Mouse (Mus musculus): ENCODE measurements around the gene Tspan3. TPM values are rescaled to one million over a fixed set of nuclear protein-coding genes. Genes with fewer than 3 reads are reported as not detected.
A peak's percentile ranks its signal among the peaks of the same experiment; 100 is the strongest.

Tspan3 gene
- total RNA-seq, 1 experiment from 2014 or later = 102 TPM

DNA sequence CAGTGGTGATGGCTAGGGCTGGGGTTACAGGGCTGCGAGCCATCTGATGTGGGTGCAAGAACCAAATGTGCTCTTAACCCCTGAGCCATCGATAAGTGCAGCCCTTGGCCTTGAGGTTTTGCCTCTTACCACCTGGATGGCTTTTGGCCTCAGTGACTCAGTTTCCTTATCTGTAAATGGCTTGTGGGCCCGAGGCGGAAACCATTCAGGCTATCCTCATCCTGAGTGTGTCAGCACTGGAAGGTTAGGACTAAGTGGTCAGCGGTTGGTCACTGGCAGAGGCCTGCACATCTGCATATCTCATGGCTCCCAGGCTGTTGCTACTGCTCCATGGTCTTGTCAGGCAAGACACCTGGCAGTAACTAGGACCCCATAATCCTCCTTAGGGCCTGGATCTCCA is 47.2 kb downstream of the Tspan3 start:
- no peak for DNase-seq

DNA sequence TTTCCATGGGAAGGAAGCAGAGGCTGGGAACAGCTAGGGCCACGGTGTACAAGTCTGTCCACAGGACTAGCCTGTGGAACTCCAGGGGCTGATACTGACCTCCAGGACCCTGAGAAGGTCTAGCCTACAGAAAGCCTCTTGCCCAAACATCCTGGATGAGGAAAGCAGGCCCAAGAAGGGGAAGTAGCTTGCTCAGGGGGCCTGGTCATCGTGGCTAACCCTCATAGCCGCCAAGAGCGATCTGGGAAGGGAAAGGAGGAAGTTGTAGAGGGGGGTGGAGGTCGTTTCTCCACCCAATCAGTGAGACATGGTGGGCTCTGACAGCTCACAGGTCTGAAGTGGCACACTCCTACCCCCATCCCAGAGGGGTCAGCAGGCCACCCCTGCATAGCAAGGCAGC is 57.1 kb downstream of the Tspan3 start:
- DNase-seq = no peak

DNA sequence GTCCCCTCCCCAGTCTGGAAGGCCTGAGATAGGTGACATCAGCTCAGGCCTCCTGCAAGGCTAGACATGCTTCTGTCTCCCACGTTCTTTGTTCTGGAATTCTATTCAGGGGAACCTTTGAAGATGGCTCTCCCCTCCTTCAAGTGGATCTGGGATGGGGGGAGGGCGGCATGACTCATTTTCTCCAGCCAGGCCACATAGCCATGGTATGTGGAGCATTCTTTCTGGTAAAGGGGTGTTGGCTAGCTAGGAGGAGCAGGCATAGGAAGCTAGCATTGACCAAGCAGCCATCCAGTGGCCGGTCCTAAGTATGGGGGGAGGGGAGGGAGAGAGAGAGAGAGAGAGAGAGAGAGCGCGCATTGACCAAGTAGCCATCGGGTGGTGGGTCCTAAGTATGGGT is 57.8 kb downstream of the Tspan3 start:
- DNase-seq = no peak

DNA sequence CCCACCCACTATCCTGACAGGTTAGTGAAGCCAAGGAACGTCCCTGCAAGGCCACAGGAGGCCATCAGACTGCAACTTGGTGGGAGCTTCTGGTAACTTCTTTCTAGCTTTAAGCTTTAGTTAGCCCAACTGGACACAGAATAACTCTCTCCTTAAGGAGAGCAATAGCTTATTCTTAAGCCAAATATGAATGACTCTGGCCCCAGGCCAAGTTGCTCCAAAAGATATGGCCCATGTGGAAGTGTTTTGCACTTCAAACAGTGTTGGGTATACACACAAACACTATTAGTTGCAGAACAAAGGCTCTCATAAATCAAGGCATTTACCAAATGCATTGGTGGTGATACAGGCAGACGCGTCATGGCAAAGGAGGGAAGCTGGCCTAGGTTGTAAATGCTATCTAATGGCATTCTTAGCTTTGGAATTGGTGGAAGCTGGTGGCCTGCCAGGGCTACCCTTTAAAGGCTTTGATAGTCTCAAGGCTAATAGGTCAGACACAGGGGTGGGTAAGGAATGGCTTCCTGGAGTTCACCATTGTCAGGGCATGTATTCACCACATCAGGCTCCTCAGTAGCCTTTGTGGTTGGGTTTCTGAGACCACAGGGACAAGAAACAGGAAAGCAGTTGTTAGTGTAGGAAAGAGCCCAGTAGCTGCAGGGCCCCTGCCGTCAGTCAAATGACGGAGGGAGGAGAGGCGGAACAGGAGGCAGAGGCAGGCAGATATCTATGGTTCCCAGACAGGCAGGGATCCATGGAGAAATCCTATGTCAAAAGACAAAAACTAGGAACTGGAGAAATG is 58.8 kb downstream of the Tspan3 start:
- DNase-seq = no peak

DNA sequence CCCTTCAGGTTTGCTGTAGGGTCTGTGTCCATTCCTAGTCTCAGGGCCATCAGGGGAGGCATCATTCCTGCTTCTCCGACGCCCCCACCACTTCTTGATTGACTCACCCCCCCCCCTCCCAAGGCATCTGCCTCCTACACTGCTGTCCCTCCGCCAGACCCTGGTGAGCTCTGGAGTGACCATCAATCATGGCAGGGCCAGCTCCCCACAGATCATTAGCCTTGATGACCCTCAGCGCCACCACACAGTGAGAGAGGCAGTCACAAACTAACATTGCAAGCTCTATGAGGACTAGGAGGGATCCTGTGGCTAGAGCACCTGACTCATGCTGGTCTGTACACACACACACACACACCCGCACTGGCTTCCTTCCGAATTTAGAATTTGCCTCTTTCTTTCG is 60.4 kb downstream of the Tspan3 start:
- DNase-seq = no peak

DNA sequence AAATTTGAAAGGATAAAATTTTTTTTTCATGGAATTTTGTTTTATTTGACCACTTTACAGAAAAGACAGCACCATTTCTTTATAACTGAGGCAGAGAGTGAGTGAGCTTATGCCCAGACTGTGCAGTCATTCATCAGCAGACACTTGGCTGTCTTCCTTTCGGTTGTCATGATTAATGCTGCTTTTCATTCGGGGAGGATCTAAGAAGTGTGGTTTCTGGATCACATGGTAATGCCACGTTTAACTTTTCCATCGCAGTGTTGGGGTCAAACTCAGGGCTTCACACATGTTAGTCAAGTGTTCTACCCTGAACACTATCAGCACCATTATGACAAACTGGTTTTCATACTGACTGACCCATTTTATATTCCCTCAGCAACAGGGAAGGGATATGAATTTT is 64.3 kb downstream of the Tspan3 start:
- DNase-seq = no peak

DNA sequence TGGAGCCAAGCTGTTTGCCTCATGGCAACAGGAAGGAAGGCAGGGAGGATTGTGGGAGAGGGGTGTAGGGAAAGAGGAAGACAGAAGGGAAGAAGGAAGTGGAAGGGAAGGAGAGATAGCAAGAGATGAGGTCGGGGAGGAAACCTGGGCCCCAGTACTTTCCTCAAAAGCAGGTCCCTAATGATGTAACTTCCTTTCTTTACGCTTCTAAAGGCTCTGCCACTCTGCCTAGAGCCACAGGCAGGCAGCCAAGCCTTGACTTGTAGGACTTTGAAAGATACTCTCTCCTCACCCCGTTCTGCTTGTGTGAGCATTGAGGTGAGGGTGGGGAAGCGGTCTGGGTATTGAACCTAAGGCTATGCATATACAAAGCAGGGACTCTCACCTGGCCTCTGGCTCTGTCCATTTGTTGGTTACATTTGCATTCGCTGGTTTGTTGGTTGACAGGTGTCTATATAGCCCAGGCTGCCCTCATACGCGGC is 65.2 kb downstream of the Tspan3 start:
- no peak for DNase-seq

DNA sequence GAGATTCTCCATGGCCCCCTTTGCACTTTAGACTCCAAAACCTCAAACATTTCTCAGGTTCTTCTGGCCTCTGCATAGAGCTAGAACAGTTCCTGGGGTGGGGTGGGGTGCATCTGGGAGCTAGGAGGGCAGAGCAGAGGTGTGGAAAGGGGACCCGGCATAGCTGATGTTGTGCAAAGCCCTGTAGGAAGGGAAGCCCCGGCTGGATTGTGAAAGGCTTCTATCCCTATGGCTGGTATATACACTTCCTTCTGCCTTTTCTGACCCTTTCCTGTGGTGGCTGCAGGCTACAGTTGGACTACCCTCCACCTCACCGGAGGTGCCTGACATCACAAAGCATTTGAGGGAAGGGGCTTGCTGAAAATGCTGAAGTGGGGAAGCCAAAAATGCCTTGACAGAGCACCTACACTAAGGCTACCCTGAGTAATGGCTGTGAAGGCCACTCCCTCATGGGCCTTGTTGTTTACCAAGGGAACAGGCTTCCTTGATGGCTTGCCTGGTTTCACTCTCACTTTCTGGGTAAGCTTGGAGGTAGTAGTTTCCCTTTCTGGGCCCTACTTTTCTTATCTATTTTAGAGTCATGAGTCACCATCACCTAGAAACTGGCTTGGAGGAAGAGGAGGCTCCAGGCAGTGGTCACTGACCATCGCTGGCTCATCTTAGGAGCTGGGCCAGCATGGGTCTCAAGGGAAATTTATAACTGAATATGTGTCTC is 67.5 kb downstream of the Tspan3 start:
- no peak for DNase-seq

DNA sequence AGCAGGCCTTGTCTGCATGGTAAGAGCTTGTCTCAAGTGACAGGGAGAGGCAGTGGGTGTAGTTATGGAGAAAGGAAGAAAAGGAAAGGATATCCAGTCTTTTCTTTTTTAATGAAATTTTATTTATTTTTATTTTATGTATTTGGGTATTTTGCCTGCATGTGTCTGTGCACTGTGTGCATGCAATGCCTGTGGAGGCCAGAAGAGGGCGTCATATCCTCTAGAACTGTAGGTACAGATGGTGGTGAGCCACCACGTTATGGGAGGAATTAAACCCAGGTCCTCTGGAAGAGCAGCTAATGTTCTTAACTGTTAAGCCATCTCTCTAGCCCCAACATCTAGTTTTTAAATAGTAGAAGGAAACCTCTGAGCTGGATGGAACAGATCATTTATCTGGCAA is 73.2 kb downstream of the Tspan3 start:
- no peak for DNase-seq

DNA sequence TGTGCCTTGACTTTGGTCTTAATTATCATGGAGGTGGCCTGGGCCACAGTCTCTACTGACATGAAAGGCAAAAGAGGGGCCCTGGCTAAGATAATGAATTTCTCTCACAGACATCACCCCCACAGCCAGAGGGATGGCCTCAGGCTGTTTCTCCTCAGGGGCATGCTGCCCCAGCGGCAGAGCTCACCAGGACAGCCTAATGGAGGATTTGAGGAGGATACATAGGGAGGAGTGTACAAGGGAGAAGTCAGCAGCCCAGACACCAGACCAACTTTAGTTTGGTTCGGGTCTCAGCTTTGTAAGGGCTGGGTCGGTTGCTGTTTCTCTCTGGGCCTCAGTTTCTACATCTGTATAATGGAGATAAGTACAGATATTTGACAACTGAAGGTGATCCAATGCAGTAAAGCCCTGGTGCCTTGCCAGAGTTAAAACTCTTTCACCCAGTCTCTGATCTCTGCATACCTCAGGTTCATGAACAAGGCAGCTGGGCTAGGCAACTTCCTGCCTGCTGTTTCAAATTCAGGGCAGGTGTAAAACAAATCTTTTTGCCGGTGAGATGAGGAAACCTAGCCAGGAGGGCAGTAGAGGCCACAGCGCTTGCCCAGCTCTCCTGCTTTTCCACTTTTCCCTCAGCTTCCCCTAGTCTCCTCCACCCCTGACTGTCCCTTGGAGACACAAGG is 74.6 kb downstream of the Tspan3 start:
- DNase-seq = no peak

DNA sequence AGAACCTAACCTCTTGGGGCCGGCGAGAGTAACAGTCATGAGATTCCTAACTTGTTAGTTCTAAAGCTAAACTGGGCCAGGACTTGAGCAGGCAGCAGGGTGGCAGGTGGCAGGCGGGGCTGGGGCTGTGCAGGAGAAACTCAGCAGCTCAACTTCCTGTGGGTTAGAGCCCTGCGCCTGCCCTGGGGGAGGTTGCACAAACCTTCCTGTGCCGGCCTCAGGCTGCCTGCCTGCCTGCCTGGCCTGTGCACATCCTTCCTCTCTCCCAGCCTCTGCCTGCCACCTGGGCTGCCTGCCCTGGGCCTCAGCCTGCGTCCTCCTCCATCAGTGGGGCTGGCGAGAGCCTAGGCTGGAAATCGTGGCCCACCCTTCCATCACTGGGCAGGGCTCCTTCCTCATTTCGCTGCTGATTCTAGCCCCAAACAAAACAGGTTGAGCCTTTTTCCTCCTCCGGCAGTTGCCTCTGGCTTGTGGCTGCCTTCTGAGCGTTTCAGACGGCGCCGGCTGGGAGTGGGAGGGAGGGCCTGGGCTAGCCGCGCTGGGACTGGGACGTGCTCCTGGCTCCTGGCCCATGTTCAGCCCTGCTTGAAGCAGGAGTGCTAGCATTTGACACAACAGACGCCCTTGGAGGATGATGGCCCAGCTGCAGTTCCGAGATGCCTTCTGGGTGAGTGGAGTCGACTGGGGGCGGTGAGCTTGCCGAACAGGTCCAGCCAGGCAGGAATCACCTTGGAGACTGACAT is 75.3 kb downstream of the Tspan3 start, which contains the start of gene Pstpip1:
Pstpip1 (plus strand) TSS at position 185 of the 743 bp plus-strand sequence.
- DNase-seq = peak; percentile 69

DNA sequence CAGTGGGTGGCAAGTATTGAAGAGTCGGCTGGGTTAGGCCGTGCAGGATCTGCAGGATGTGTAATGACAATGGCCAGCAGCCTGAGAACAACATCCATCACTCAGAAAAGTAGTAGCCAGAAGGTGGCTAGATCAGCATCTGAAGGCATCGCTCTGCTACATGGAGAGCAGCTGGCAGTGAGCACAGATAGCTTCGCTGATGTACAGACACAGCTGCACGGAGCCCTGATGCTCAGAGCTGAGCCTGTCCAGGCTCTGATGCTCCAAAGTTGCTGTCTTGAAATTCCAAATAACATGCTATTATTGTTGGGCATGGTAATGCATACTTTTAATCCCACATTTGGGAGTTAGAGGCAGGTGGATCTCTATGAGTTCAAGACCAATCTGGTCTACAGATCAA is 78.8 kb downstream of the Tspan3 start:
- no peak for DNase-seq

Other genes with a start within 250 kb of the Tspan3 start
- 11.6 and 14.0 TPM in 2 replicates for gene Scaper, start 227.4 kb downstream of the Tspan3 start, total RNA-seq (2021)
- not detected in 2 replicates for gene 4930563M21Rik, start 154.9 kb downstream of the Tspan3 start, total RNA-seq (2021)
- 30.7 and 40.7 TPM in 2 replicates for gene Rcn2, start 123.6 kb downstream of the Tspan3 start, total RNA-seq (2021)
- gene Pstpip1, start 75.5 kb downstream of the Tspan3 start, total RNA-seq (2021) = 0.76 and 0.90 TPM in 2 replicates